Mouse (Mus musculus): ENCODE results near the gene Asap2. TPM values are rescaled to one million over a fixed set of nuclear protein-coding genes. Genes with fewer than 3 reads are reported as not detected.
A peak's percentile ranks its signal among the peaks of the same experiment; 100 is the strongest.

Gene Asap2
- polyA plus RNA-seq, 1 experiment from 2014 or later: 9.8 TPM

DNA sequence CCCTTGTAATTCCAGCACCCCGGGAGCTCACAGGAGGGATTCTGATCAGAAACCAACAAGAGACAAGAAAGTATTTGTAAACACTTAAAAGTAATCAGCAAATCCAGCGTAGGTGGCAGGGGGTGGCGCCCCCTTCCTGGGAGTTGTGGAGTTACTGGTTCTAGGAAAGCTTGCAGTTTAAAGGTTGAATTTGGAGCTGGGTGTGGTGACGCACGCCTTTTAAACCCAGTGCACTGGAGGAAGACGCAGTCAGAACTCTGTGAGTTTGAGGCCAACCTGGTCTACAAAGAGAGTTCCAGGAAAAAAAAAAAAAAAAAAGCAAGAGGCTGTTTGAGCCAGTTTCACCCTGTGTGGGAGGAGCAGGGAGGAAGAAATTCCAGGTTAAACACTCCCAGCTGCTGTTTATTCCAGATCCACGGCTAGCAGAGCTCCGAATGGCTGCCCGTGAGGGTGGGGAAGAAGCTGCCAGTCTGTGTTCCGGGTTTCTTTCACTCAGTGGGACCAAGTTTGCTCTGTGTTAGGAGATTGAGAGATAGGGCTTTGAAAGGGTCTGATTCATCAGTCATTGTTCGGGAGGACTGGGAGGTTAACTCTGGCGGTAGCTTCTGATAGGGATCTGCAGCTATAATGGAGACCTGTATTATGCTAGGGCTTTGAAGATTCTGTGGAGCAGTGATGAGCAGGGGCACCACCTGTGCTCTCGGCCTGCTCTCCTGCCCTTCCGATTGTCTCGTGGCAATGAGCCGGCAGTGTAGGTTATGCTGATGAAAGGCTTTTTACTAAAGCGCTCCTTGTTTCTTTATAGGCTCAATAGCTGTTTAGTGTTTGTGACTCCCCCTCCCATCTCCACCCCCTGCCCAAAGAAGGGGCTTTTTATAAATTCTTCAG, 144.0 kb downstream of the Asap2 start:
- H3K36me3 ChIP-seq: no peaks in the 10 kb centered on the region
- peaks cover 86% of the 10 kb centered on the region for H3K4me1 ChIP-seq (replicated peaks)
- H3K4me3 ChIP-seq: no peak overlapping the region
- H3K9ac ChIP-seq: no peak overlapping the region
- H3K4me2 ChIP-seq: no peak overlapping the region
- H3K9me3 ChIP-seq (replicated peaks): no peaks in the 10 kb centered on the region
- 60% methylated on average over 17 of the region's 17 CpGs for WGBS
- no peaks in the 10 kb centered on the region for H3K27me3 ChIP-seq (replicated peaks)
- H3K27ac ChIP-seq (ENCODE audit: poor library complexity, severe bottlenecking): no peak overlapping the region
- ATAC-seq (ENCODE audit: insufficient number of reproducible peaks, low FRiP score): no peak

DNA sequence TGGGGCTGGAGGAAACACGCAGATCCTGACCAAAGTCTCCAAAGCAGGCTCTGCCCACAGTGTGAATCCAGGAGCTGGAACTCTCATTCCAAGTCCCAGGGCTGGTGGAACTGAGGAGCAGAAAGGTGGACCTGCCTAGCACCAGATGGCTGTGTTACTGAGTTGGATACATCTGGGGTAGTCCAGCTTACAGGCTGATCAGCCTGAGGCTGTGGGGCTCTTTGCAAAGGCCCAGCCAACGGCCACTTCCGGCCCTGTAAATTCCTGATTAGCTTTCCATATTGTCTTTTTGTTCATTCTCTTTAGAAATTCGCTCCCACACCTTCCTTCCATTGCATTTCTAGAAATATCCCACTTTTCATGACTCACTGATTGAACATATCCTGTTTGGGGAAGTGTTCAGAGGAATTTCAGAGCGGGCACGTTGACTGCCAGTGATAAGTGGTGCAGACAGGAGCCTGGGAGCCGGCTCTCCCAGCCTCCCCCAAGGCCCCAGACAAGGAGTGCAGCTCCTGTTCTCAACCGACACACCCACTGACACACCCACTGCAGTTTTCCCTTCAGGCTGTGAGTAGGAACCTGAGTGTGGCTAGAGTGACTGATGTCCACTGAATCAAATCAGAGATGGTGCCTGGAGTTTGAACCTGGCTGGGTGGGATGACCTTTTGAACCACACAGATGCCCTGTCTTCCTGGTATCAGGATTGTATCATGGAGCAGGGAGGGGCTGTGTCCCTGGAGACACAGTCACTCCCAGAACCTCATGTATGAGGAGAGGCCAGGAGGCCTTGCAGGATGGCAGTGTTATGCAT, 145.6 kb downstream of the Asap2 start:
- H3K4me1 ChIP-seq (replicated peaks): peaks cover 88% of the 10 kb centered on the region
- H3K36me3 ChIP-seq: no peaks in the 10 kb centered on the region
- peak; percentile 74 for ATAC-seq (ENCODE audit: insufficient number of reproducible peaks, low FRiP score)
- H3K4me3 ChIP-seq: no peak overlapping the region
- H3K9me3 ChIP-seq (replicated peaks): no peaks in the 10 kb centered on the region
- WGBS: 19% methylated on average over 8 of the region's 8 CpGs
- peak overlapping the region; percentile 22 for H3K4me2 ChIP-seq
- H3K27ac ChIP-seq (ENCODE audit: poor library complexity, severe bottlenecking): peak overlapping the region; percentile 82
- H3K27me3 ChIP-seq (replicated peaks): no peaks in the 10 kb centered on the region
- no peak overlapping the region for H3K9ac ChIP-seq

DNA sequence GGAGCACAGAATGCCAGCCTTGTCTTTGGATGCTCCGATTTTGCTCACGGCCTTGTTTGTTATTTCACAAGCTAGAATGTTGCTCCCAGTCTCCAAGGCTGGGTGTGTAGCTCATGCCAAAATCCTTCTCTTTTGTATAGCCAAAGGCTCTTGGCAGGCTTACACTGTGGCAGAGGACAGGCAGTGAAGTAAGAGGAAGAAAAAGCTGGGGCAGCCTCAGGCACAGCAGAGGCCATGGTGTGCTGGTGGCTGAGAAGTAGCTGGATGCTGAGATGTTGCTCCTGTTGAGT, 146.1 kb downstream of the Asap2 start:
- 0 out of 2 replicates have a peak, but pooled peaks have one; percentile 5 for ATAC-seq (ENCODE audit: insufficient number of reproducible peaks, low FRiP score)
- Histone ChIP-seq H3K36me3 (no peaks in the 10 kb centered on the region), H3K27ac (ENCODE audit: poor library complexity, severe bottlenecking) (peak overlapping the region; percentile 82), H3K9me3 (replicated peaks) (no peaks in the 10 kb centered on the region), H3K4me2 (peak overlapping the region; percentile 22), H3K27me3 (replicated peaks) (no peaks in the 10 kb centered on the region), H3K4me3 (no peak overlapping the region), H3K4me1 (replicated peaks) (peaks cover 88% of the 10 kb centered on the region), H3K9ac (no peak overlapping the region)
- 60% methylated on average over 2 of the region's 2 CpGs for WGBS

DNA sequence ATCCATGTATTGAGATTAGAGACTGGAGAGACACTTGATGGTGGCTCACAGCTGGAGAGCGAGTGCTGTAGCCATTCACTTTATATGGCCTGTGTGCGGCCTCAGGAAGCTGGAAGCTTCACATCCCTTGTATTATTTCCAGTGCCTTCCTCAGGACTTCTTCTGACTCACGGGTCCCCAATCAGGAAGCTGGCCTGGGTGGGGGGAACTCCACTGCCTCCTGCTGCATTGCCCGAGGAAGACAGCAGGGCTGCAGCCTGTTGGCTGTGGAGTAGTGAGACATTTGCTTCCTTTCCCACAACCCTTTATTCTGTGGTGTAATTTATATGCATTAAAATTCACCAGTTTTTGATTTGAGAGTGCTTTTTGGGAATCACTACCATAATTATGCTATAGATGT, 149.3 kb downstream of the Asap2 start:
- H3K4me1 ChIP-seq (replicated peaks): peaks cover 71% of the 10 kb centered on the region
- no peak overlapping the region for H3K27ac ChIP-seq (ENCODE audit: poor library complexity, severe bottlenecking)
- no peaks in the 10 kb centered on the region for H3K27me3 ChIP-seq (replicated peaks)
- H3K36me3 ChIP-seq: no peaks in the 10 kb centered on the region
- ATAC-seq (ENCODE audit: insufficient number of reproducible peaks, low FRiP score): no peak
- 43% methylated on average over 4 of the region's 4 CpGs for WGBS
- H3K4me3 ChIP-seq: no peak overlapping the region
- no peak overlapping the region for H3K9ac ChIP-seq
- no peaks in the 10 kb centered on the region for H3K9me3 ChIP-seq (replicated peaks)
- H3K4me2 ChIP-seq: no peak overlapping the region

DNA sequence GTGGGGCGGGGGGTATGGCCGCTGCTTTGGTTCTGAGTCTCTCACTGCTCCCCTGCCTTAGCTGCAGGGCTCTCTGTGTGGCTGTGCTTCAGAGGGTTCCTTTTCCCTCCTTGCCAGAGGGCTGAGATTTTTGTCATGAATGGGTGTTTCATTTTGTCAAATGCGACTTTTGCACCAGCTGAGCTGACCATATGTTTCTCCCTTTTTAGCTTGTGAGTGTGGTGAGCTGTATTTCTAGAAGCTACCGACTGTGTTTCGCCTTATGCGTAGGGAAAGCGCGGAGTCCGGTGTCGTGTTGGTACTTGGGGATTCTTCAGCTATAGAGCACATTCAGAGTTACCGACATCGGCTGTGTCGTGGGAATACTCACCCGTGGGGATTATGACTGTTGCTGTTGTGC, 149.9 kb downstream of the Asap2 start:
- no peak overlapping the region for H3K4me3 ChIP-seq
- WGBS: 91% methylated on average over 14 of the region's 14 CpGs
- peaks cover 71% of the 10 kb centered on the region for H3K4me1 ChIP-seq (replicated peaks)
- ATAC-seq (ENCODE audit: insufficient number of reproducible peaks, low FRiP score): no peak
- no peak overlapping the region for H3K4me2 ChIP-seq
- no peaks in the 10 kb centered on the region for H3K27me3 ChIP-seq (replicated peaks)
- no peaks in the 10 kb centered on the region for H3K9me3 ChIP-seq (replicated peaks)
- no peaks in the 10 kb centered on the region; the same call in 1 of the 2 replicates for H3K36me3 ChIP-seq
- no peak overlapping the region for H3K27ac ChIP-seq (ENCODE audit: poor library complexity, severe bottlenecking)
- H3K9ac ChIP-seq: no peak overlapping the region

DNA sequence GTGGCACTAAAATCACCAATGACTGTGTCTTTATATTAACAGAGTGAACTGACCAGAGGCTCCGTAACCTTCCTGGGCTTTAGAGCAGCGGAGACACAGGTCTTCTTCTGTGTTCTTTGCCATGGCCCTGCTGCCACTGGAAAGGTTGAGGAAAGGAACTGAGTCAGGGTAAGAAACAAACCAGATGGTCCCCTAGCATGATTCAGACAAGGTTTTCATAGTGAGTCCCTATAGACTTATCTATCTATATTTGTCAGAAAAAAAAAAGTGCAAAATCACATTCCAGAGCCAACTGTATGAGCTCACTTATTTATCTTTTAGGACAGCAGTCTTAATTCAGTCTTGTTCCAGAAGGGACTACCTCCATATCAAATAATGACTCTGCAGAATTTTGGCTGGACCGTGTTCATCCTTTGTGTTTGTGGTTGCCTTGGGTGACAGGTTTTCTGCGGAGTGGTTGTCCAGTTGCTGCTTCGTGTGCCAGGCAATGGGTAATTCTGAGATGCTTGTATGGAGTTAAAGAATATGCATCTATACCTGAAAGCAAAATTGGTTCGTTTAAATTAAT, 150.6 kb downstream of the Asap2 start:
- no peak overlapping the region for H3K9ac ChIP-seq
- H3K36me3 ChIP-seq: no peaks in the 10 kb centered on the region; the same call in 1 of the 2 replicates
- no peaks in the 10 kb centered on the region for H3K27me3 ChIP-seq (replicated peaks)
- no peak overlapping the region for H3K27ac ChIP-seq (ENCODE audit: poor library complexity, severe bottlenecking)
- no peak overlapping the region for H3K4me2 ChIP-seq
- WGBS: 66% methylated on average over 6 of the region's 6 CpGs
- peaks cover 64% of the 10 kb centered on the region for H3K4me1 ChIP-seq (replicated peaks)
- H3K9me3 ChIP-seq (replicated peaks): no peaks in the 10 kb centered on the region
- no peak for ATAC-seq (ENCODE audit: insufficient number of reproducible peaks, low FRiP score)
- H3K4me3 ChIP-seq: no peak overlapping the region

DNA sequence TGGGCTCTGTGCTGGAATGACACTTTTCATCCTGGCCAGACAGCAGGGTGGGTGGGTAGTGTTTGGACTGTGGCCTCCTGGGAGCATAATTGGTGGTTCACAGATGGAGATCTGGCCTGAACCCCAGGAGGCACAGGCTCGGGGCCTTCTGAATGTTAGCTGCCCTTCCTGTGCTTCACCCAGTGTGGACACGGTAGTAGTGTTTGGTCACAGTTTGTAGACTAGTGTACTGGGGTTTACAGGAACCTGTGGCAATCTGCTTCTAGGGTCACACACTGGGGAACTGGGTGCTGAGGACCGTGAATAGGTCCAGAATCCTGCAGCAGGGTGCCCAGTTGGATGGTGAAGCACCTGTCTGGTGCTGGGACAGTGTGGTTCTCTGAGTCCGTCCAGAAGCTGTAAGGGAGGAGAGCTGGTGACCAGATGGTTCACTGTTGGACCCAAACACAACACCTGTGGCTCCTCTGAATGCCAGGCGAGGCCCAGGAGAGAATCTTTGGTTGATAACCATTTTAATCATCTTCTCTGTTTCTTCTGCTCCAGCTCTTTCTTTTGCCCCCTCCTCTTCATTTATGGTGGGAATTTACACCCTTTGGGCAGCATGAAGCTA, 151.5 kb downstream of the Asap2 start:
- ATAC-seq (ENCODE audit: insufficient number of reproducible peaks, low FRiP score): no peak
- no peaks in the 10 kb centered on the region for H3K9me3 ChIP-seq (replicated peaks)
- 79% methylated on average over 5 of the region's 5 CpGs for WGBS
- no peak overlapping the region for H3K27ac ChIP-seq (ENCODE audit: poor library complexity, severe bottlenecking)
- no peak overlapping the region for H3K9ac ChIP-seq
- H3K4me3 ChIP-seq: no peak overlapping the region
- H3K4me2 ChIP-seq: no peak overlapping the region
- H3K27me3 ChIP-seq (replicated peaks): no peaks in the 10 kb centered on the region
- peaks cover 62% of the 10 kb centered on the region for H3K4me1 ChIP-seq (replicated peaks)
- H3K36me3 ChIP-seq: no peaks in the 10 kb centered on the region; the same call in 1 of the 2 replicates

DNA sequence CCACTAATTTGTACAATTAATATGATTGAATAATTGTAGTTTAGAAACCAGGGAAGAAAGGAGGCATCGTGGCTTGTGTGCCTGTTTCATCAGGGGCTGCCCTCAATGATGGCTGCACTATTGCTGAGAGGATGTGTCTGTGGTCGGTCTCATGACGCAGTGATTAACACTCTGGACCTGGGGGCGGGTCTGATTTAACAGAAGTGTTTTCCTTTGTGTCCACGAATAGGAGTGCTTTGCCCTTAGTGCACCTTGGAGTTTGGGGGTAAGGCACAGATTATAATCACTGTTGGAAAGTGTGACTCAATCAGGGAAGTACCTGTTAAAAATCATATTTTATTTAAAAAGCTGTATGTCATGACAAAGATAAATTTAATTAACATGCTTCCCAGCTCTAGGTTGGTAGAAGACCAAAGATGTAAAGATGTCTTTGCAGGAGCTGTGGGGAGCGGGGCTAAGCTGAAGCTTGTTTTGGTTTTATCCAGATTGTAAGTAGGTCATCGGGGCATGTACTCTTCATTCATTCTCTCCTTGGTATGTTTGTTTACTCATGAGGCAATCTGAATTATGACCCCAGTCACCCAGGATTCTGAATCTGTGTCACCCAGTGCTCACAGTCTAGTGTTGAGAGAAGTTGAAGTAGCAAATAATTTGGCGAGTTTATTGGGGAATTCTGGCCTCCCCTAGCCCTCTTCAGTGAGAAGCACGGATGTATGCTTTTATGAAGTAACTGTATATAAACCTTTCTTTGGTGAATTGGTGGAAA, 152.4 kb downstream of the Asap2 start:
- no peak overlapping the region for H3K27ac ChIP-seq (ENCODE audit: poor library complexity, severe bottlenecking)
- no peak for ATAC-seq (ENCODE audit: insufficient number of reproducible peaks, low FRiP score)
- no peaks in the 10 kb centered on the region for H3K9me3 ChIP-seq (replicated peaks)
- 72% methylated on average over 9 of the region's 9 CpGs for WGBS
- no peaks in the 10 kb centered on the region; the same call in 1 of the 2 replicates for H3K36me3 ChIP-seq
- H3K4me3 ChIP-seq: no peak overlapping the region
- no peak overlapping the region for H3K9ac ChIP-seq
- H3K27me3 ChIP-seq (replicated peaks): no peaks in the 10 kb centered on the region
- peaks cover 62% of the 10 kb centered on the region for H3K4me1 ChIP-seq (replicated peaks)
- H3K4me2 ChIP-seq: no peak overlapping the region

DNA sequence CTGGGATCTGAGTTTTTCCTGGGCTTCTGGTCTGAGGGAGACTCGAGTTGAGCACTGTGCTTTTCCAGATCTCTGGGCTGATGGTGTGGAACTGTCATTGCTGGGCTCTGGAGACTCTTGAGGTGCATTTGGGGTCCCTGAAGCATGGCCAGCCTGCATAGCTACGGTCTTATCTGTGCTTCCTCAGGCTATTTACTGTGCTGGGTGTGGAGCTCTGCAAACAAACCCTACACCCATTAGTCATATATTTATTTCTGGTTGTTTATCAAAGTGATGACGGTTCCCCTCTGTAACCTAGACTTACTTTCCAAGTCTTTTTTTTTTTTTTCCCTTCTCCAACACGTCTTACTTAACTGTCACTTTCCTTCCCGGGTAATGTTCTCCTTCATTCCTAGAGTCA, 154.3 kb downstream of the Asap2 start:
- Histone ChIP-seq H3K4me1 (replicated peaks) (peaks cover 46% of the 10 kb centered on the region), H3K4me2 (no peak overlapping the region), H3K4me3 (no peak overlapping the region), H3K36me3 (no peaks in the 10 kb centered on the region; the same call in 1 of the 2 replicates), H3K9me3 (replicated peaks) (no peaks in the 10 kb centered on the region), H3K27ac (ENCODE audit: poor library complexity, severe bottlenecking) (no peak overlapping the region), H3K9ac (no peak overlapping the region), H3K27me3 (replicated peaks) (no peaks in the 10 kb centered on the region)
- WGBS: 40% methylated on average over 5 of the region's 5 CpGs
- ATAC-seq (ENCODE audit: insufficient number of reproducible peaks, low FRiP score): no peak

DNA sequence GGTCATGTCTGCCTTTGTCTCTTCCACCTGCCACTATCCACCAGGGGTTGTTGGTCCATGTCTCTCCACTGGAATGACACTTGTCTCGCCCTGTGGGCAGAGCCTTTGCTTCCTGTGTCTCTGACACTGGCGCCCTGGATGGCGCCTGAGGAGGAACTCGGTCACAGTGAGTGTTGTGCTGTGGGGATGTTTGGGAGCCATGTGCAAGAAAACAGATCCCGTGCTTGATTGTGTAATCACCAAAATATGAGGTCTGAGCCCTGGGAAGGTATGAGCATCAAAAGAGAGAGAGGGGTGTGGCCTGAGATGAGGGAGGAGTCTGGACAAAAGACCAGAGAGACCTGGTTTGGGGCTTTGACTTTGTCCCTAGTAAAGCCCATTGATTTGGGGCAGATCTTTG, 154.8 kb downstream of the Asap2 start:
- Histone ChIP-seq H3K27me3 (replicated peaks) (no peaks in the 10 kb centered on the region), H3K4me1 (replicated peaks) (peaks cover 42% of the 10 kb centered on the region), H3K9ac (no peak overlapping the region), H3K4me2 (no peak overlapping the region), H3K4me3 (no peak overlapping the region), H3K36me3 (no peaks in the 10 kb centered on the region; the same call in 1 of the 2 replicates), H3K9me3 (replicated peaks) (no peaks in the 10 kb centered on the region), H3K27ac (ENCODE audit: poor library complexity, severe bottlenecking) (no peak overlapping the region)
- ATAC-seq (ENCODE audit: insufficient number of reproducible peaks, low FRiP score): no peak
- WGBS: 80% methylated on average over 5 of the region's 5 CpGs

All from heart, embryonic 12.5 days (tissue).